Mouse (Mus musculus) G1E (cell line): ENCODE data around the gene Atp5f1.

Experiments used
- CTCF ChIP-seq: IDR thresholded peaks from 2 replicates; pipeline ENCODE4 v1.5.1; 2012; ENCODE audit warnings: low read depth, low read length, inconsistent platforms, mixed read lengths
- GATA1 ChIP-seq: IDR thresholded peaks from 2 replicates; pipeline ENCODE4 v1.6.1; 2012; ENCODE audit warnings: borderline replicate concordance, low read length, inconsistent platforms, mixed read lengths
- POLR2AphosphoS5 ChIP-seq: IDR thresholded peaks from 2 replicates; pipeline ENCODE4 v1.6.1; 2012; ENCODE audit warnings: low read depth, low read length, inconsistent platforms; ENCODE audit not compliant: insufficient replicate concordance
- TAL1 ChIP-seq: conservative IDR thresholded peaks from 2 replicates; pipeline ENCODE4 v1.6.1; 2012; ENCODE audit warnings: low read depth, low read length, inconsistent platforms, mixed read lengths

DNA sequence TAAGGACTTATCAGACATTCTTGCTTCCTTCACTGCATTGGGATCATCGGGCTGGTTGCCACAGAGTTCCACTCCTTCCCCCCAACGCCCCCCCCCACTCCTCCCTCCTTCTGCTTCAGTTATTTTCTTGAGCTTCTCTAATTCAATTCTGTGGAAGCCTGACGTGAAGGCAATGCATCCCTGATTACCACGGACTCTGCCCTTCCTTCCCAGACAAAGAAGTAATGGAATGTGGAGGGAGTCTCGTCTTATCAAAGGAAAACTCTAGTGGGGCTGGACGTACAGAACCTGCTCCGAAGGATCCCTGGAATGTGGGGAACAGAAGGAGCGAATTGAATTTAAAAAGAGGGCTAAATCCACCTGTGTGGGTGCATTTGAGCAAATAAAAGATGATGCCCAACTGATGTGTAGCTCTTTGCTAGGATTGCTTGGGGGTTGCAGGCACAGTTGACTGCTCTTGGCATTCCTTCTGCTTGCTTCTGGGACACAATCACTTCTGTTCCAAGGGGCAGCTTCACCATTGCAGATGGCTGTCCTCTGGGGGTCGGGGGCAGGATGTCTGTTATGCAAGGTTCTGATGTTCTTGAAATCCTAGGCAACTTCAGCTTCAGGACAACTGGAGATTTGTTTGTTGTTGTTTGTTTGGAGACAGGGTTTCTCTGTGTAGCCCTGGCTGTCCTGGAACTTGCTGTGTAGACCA lies 51.8 kb downstream of the Atp5f1 start:
- TF ChIP-seq CTCF: no peak
- no peak for TF ChIP-seq TAL1
- no peak for TF ChIP-seq GATA1
- no peak for TF ChIP-seq POLR2AphosphoS5
